Mouse (Mus musculus) heart, embryonic 14.5 days (tissue): ENCODE measurements at regions not wholly inside any gene's neighbourhood (a gene's known extent, or its start where the extent isn't known, plus 50 kb on each side); places are given as distances from the start of the nearest gene placed in this dataset.

Experiments used
- ATAC-seq: fragments of 200-750 bp; cut with Nextera tagmentation; 2 replicates; pipeline ENCODE4 v1.8.0; 2017; ENCODE audit warnings: low read depth, moderate TSS enrichment; ENCODE audit not compliant: insufficient number of reproducible peaks, insufficient read depth, low FRiP score
- H3K27ac ChIP-seq, 2 experiments: fragments of 200-500 bp in 1 of 2; fragments of 300-500 bp in 1 of 2; sonication (generic) in 1 of 2; replicated peaks in 1 of 2; 2 replicates each; pipeline ENCODE4 v1.5.1; 2012 to 2014; ENCODE audit warnings: low read depth in 2 of 2, low read length in 2 of 2, control low read depth in 1 of 2, mild to moderate bottlenecking in 1 of 2, mixed read lengths in 1 of 2; ENCODE audit not compliant: control insufficient read depth in 1 of 2, insufficient read depth in 1 of 2
- H3K27me3 ChIP-seq: fragments of 300-500 bp; sonication (generic); 2 replicates; pipeline ENCODE4 v1.6.1; 2014; ENCODE audit warnings: mild to moderate bottlenecking, low read length, control low read depth; ENCODE audit not compliant: control insufficient read depth, insufficient read depth
- H3K36me3 ChIP-seq: fragments of 300-500 bp; sonication (generic); 2 replicates; pipeline ENCODE4 v1.6.1; 2014; ENCODE audit warnings: mild to moderate bottlenecking, control low read depth, low read length, mixed read lengths; ENCODE audit not compliant: control insufficient read depth, insufficient read depth
- H3K4me1 ChIP-seq, 2 experiments: fragments of 200-500 bp in 1 of 2; fragments of 300-500 bp in 1 of 2; sonication (generic) in 1 of 2; 2 replicates each; pipeline ENCODE4 v1.6.1; 2012 to 2014; ENCODE audit warnings: low read length in 2 of 2, control low read depth in 1 of 2, mixed read lengths in 1 of 2; ENCODE audit not compliant: control insufficient read depth in 2 of 2, insufficient read depth in 2 of 2
- H3K4me2 ChIP-seq: fragments of 300-500 bp; sonication (generic); 2 replicates; pipeline ENCODE4 v1.6.1; 2014; ENCODE audit warnings: mild to moderate bottlenecking, low read length
- H3K4me3 ChIP-seq, 2 experiments: fragments of 200-500 bp in 1 of 2; fragments of 300-500 bp in 1 of 2; sonication (generic) in 1 of 2; 2 replicates each; pipeline ENCODE4 v1.5.1; 2012 to 2014; ENCODE audit warnings: low read length in 2 of 2, mild to moderate bottlenecking in 2 of 2, control low read depth in 1 of 2, low read depth in 1 of 2, moderate library complexity in 1 of 2; ENCODE audit not compliant: control insufficient read depth in 1 of 2, insufficient read depth in 1 of 2
- H3K9ac ChIP-seq: fragments of 300-500 bp; sonication (generic); 2 replicates; pipeline ENCODE4 v1.6.1; 2014; ENCODE audit warnings: mild to moderate bottlenecking, low read length
- H3K9me3 ChIP-seq: fragments of 300-500 bp; sonication (generic); 2 replicates; pipeline ENCODE4 v1.6.1; 2016; ENCODE audit warnings: low read length, control low read depth; ENCODE audit not compliant: control insufficient read depth
- WGBS: fragments of 180-500 bp; shearing (Covaris S2); extraction: QIAGEN DNeasy Blood & Tissue Kit; methylation state at CpG from one replicate; pipeline ENCODE4 v1.1.7; 2014; 5-methylcytosine and 5-hydroxymethylcytosine counted together

DNA sequence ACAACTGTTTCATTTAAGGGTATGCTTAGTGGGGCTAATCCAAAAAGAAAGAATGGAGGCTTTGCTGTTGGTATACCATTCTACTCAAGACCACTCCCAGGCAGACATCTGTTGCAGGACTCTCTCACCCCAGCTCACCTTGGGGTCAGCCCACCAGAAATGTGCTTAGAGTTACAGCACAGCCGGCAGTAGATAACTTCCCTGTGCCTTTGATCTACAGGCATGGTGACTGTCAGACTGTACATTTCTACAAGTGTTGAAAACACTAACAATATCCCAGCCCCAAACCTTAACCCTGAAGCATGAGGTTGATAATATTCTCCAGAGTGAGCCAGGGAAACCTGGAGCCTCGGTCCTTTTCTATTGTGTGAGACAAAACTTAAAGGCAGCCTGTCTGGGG is 247.7 kb upstream of the Nt5c1b start:
- ATAC-seq, result peak; percentile 64; the same call in 1 of the 2 replicates
- no peaks in the 10 kb centered on the region for H3K9me3 ChIP-seq
- no peak overlapping the region for H3K4me3 ChIP-seq
- no peak overlapping the region for H3K4me2 ChIP-seq
- peaks cover 3 to 6% of the 10 kb centered on the region in 2 experiments; a peak in 3 of 4 replicates for H3K4me1 ChIP-seq
- no peaks in the 10 kb centered on the region for H3K36me3 ChIP-seq
- H3K9ac ChIP-seq, result no peak overlapping the region
- peak overlapping the region; percentile 41 to 48; a peak in 2 of 4 replicates for H3K27ac ChIP-seq
- 9% methylated on average over 2 of the region's 2 CpGs for WGBS
- H3K27me3 ChIP-seq, result no peaks in the 10 kb centered on the region

GRCm38 (mm10) chr12:10127995-10128573 is 241.7 kb upstream of the Nt5c1b start:
- H3K27ac ChIP-seq, result no peak overlapping the region
- H3K9me3 ChIP-seq, result no peaks in the 10 kb centered on the region
- no peak for ATAC-seq
- H3K27me3 ChIP-seq, result no peaks in the 10 kb centered on the region
- H3K36me3 ChIP-seq, result no peaks in the 10 kb centered on the region
- no peak overlapping the region for H3K9ac ChIP-seq
- H3K4me1 ChIP-seq, result peaks cover 3 to 4% of the 10 kb centered on the region in 2 experiments; a peak in 3 of 4 replicates
- H3K4me2 ChIP-seq, result no peak overlapping the region
- H3K4me3 ChIP-seq, result no peak overlapping the region
- WGBS, result 25% methylated on average over 3 of the region's 3 CpGs

DNA sequence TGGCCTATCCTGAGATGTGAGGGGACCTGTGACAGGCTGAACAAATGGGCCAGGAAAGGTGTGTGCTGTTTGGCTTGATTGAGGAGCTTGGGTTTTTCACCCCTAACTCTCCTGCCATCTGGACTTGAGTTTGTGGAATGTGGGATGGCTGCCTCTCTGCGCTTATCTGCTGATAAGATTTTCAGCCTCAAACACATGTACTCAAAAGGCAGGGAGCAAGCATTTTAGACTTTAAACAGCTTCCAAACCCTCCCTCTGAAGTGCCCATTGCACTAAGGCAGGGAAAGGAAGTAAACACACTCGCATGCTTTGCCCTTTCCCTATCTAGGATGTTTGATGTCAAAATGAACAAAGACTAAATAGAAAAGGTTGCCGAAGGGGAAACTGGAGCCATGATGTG is 235.6 kb upstream of the Nt5c1b start:
- Histone ChIP-seq H3K36me3 (no peaks in the 10 kb centered on the region), H3K27me3 (no peaks in the 10 kb centered on the region), H3K9ac (no peak overlapping the region), H3K27ac (no peak overlapping the region), H3K4me1 (peaks cover 0 to 8% of the 10 kb centered on the region in 2 experiments; a peak in 2 of 4 replicates), H3K9me3 (no peaks in the 10 kb centered on the region), H3K4me3 (no peak overlapping the region), H3K4me2 (no peak overlapping the region)
- ATAC-seq, result no peak
- 10% methylated on average over 3 of the region's 3 CpGs for WGBS

GRCm38 (mm10) chr12:10135915-10136314 is 233.9 kb upstream of the Nt5c1b start:
- no peaks in the 10 kb centered on the region for H3K27me3 ChIP-seq
- 26% methylated on average over 2 of the region's 2 CpGs for WGBS
- H3K27ac ChIP-seq, result no peak overlapping the region
- H3K4me3 ChIP-seq, result no peak overlapping the region
- H3K9me3 ChIP-seq, result no peaks in the 10 kb centered on the region
- no peak for ATAC-seq
- H3K9ac ChIP-seq, result no peak overlapping the region
- peaks cover 0 to 8% of the 10 kb centered on the region in 2 experiments; a peak in 2 of 4 replicates for H3K4me1 ChIP-seq
- H3K4me2 ChIP-seq, result no peak overlapping the region
- no peaks in the 10 kb centered on the region for H3K36me3 ChIP-seq

DNA sequence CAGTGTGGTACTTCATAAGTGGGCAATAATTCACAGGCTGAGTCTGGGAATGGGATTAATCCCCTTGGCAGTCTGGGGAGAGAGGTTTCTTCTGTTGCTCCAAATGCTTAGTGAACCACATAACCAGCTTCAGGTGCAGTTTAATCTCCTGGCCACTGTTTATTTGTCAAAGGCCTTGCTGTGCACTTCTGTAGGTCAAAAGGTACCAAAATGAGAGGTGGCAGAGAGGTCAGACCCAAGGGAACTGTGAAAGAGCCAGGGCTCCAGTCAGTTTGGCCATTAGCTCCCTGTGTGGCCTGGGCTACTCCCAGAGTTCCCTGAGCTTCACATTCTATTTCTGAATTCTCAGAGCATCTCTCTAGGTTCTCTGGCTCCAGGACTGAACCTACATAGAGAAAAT is 229.6 kb upstream of the Nt5c1b start:
- Histone ChIP-seq H3K4me1 (no peaks in the 10 kb centered on the region; a peak in 1 of 4 replicates), H3K4me3 (no peak overlapping the region), H3K36me3 (no peaks in the 10 kb centered on the region), H3K9ac (no peak overlapping the region), H3K9me3 (no peaks in the 10 kb centered on the region), H3K27ac (no peak overlapping the region), H3K27me3 (no peaks in the 10 kb centered on the region), H3K4me2 (no peak overlapping the region)
- ATAC-seq, result no peak

DNA sequence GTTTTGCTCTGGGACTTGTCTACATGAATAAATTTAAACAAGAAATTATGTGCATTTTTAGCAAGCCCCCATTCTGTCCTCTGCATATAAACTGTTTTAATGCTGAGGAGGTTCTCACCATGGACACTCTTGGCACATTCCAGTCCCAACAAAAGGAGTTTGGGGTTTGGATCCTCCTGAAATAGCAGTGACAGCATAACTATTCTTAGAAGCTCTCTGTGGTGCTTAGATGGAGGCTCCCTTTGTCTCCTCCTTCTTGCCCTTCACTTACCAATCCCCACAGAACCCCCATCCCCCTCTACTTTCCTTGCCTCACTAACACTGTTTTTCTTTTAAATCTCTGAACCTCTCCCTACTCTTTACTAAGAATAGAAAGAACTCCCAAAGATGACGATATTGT is 208.9 kb upstream of the Nt5c1b start:
- Histone ChIP-seq H3K27me3 (no peaks in the 10 kb centered on the region), H3K4me2 (no peak overlapping the region), H3K36me3 (no peaks in the 10 kb centered on the region), H3K27ac (0 out of 4 replicates have a peak overlapping the region, but pooled peaks of 1 of the 2 experiments have one; percentile 50), H3K9me3 (no peaks in the 10 kb centered on the region), H3K9ac (no peak overlapping the region), H3K4me3 (no peak overlapping the region), H3K4me1 (peaks cover 0 to 5% of the 10 kb centered on the region in 2 experiments; a peak in 2 of 4 replicates)
- ATAC-seq, result no peak
- WGBS, result 20% methylated on average over 1 of the region's 1 CpGs

GRCm38 (mm10) chr12:10168042-10168441 is 201.7 kb upstream of the Nt5c1b start:
- Histone ChIP-seq H3K27me3 (no peaks in the 10 kb centered on the region), H3K4me2 (no peak overlapping the region), H3K27ac (no peak overlapping the region), H3K9me3 (no peaks in the 10 kb centered on the region), H3K36me3 (no peaks in the 10 kb centered on the region), H3K9ac (no peak overlapping the region), H3K4me3 (no peak overlapping the region), H3K4me1 (no peaks in the 10 kb centered on the region)
- ATAC-seq, result no peak

- no peak for ATAC-seq
- Histone ChIP-seq H3K36me3 (no peaks in the 10 kb centered on the region), H3K9me3 (no peaks in the 10 kb centered on the region), H3K9ac (no peak overlapping the region), H3K27me3 (no peaks in the 10 kb centered on the region), H3K27ac (no peak overlapping the region), H3K4me3 (no peak overlapping the region), H3K4me1 (no peaks in the 10 kb centered on the region), H3K4me2 (no peak overlapping the region)
Observed at GRCm38 (mm10) chr12:10168581-10168980, 201.2 kb upstream of the Nt5c1b start.
